Mouse (Mus musculus) gastrocnemius, postnatal 36 days (tissue): Measurements from ENCODE around the gene Celf5. TPM values are rescaled to one million over a fixed set of nuclear protein-coding genes. Genes with fewer than 3 reads are reported as not detected.

Experiments
- DNase-seq, 2 experiments: peaks; one replicate each; pipeline ENCODE4 v3.0.0; 2022
- intact Hi-C: fragments of 180-260 bp; cut with DNase I; formaldehyde crosslinking; loops from one replicate; pipeline ENCODE4 v1.15.1; 2025
- total RNA-seq, 2 experiments: library from RNA; stranded (reverse); gene quantifications; 2 replicates each; pipeline ENCODE4 v1.2.3; 2021

Celf5 gene
- total RNA-seq, 2 experiments from 2014 or later, result not detected

- intact Hi-C loops, result loop anchor here (5.0 kb wide), 1 partner anchor 103 kb away; the partner anchor contains the start of gene Tle6
- DNase-seq, result no peak
Observed at GRCm38 (mm10) chr10:81499250-81499901, 16.9 kb upstream of the Celf5 start.

- DNase-seq, result no peak
- intact Hi-C loops, result loop anchor here (5.0 kb wide), 1 partner anchor 104 kb away; the partner anchor contains the start of gene Tle6
Observed at GRCm38 (mm10) chr10:81498316-81499249, 16.1 kb upstream of the Celf5 start.

DNA sequence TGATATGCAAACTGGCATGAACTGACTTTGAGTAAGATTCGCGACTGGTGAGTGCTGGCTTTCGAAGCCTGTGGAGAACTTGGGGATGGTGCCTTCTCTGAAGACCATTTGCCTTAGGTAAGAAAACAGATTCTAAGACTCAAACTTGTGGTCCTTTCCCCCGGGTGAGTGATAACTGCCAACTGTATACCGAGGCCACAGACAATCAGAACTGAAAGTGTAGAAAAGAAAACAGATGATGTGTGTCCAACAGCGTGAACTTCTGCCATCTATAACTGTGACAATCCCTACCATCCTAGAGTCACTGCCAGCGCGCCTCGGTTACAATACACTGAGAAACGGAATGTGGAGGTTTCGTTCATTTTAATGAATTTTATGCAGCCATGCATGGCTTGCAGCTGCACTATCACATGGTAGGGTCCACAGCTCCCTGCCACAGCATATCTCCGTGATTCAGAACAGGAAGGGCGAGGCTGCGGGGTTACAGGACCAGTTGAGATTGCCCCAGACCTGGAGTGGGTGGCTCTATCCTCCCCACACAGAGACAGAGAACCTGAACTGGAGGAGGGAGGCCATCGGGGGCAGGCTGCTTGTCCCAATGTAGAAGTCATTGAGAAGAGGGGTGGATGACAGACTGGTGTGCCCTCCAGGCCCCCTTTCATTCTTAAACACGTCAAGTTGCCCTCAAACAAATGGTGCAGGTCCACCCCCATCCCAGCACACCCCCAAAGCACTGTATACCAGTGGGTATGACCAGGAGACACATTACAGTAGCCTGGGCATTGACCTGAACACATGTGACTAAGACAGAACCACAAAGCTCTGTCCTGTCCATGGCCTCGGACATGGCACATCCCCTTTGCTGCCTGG, 15.1 kb upstream of the Celf5 start:
- intact Hi-C loops, result loop anchor here (5.0 kb wide), 1 partner anchor 105 kb away; the partner anchor contains the start of gene Tle6
- no peak for DNase-seq

- DNase-seq, result no peak
- intact Hi-C loops, result loop anchor here (5.0 kb wide), 1 partner anchor 105 kb away; the partner anchor contains the start of gene Tle6
Observed at GRCm38 (mm10) chr10:81496969-81497368, 14.5 kb upstream of the Celf5 start.

- intact Hi-C loops, result loop anchor here (5.0 kb wide), 1 partner anchor 106 kb away; the partner anchor contains the start of gene Tle6
- DNase-seq, result peak; percentile 95 to 96
Observed at GRCm38 (mm10) chr10:81496264-81496901, 13.9 kb upstream of the Celf5 start, which contains the start of gene Ncln. Ncln (minus strand) TSS chr10:81496392.

DNA sequence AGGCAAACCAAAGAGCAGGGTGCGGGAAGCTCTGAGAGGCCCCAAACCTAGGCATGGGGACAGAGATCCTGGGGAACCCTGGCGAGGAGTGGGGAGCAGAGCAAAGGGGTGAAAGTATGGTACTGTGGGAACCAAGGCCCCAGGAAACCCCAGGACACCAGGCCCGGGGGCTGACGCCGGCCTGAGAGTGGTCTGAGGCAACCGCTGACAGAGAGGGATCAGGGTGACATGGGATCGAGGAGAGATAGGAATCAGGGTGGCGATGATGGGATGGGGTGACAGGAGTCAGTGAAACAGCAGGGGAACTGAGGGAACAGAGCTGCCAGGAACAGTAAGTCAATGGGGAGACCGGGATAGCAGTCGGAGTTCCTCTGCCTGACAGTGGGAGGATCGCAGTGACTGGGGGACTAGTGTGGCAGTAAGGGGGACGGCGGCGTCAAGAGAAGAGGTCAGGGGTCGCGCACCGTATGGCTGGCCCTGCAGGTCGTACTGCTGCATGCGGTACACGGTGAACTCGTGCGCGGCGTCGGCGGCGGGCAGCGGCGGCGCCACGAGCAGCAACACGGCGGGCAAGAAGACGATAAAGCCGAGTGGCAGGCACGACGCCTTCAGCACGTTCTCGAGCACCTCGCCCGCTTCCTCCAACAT, 13.2 kb upstream of the Celf5 start:
- DNase-seq, result no peak

GRCm38 (mm10) chr10:81495151-81495550, 12.6 kb upstream of the Celf5 start:
- DNase-seq, result no peak
- intact Hi-C loops, result loop anchor here (5.0 kb wide), 1 partner anchor 107 kb away; the partner anchor contains the start of gene Tle6

More for the DNA sequence above, 13.2 kb upstream of the Celf5 start:
- intact Hi-C loops, result loop anchor here (5.0 kb wide), 1 partner anchor 107 kb away; the partner anchor contains the start of gene Tle6

GRCm38 (mm10) chr10:81494260-81495041, 11.9 kb upstream of the Celf5 start:
- intact Hi-C loops, result loop anchor here (5.0 kb wide), 1 partner anchor 108 kb away; the partner anchor contains the start of gene Tle6
- DNase-seq, result no peak

DNA sequence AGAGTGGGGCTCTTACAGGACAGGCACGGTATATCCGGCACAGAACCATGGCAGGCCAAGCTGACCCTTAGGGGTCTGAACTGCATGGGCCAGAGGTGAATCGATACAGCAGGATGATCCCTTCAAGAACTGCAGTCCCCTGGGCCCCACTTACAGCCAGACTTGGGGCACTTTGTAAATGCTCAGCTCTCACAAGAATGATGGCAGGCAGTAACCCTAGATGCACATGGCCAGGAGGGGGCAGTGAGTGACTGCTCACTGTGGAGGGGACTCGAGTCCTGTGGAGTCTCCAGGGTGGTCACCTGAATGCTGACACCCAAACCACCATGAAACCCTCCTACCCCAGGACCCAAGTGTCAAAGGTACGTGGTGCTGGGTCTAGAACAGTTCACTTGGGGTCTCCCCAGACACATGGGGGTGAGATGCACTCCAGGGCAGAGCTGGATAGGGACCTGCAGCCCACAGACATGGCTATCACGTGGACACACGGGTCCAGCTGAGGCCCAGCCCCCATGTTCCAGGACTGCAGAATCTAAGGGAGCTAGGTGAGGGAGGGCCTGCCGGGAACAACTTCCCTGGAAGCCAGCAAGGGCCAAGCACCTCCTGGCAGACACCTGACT, 11.2 kb upstream of the Celf5 start:
- no peak for DNase-seq
- intact Hi-C loops, result no loop called here

- DNase-seq, result no peak
- intact Hi-C loops, result no loop called here
Observed at GRCm38 (mm10) chr10:81492606-81493240, 10.2 kb upstream of the Celf5 start.

DNA sequence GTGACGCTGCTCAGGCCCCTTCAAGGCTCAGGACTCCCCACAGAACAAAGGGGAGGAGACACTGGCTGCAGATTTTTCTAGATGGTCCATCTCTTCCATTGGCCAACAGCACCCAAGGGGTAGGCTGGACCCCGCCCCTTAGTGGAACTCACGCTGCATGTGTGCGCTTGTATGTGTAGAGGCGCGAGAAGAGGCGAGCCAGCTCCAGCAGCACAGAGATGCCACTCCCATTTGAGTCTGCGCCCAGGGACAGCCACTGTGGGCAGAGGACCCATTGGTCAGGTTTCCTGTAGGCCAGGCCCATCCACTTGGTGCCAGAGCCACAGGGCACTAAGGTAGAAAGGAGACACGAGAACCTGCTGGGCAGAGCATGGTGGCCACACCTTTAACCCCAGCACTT, 8.5 kb upstream of the Celf5 start:
- no peak for DNase-seq
- intact Hi-C loops, result no loop called here

GRCm38 (mm10) chr10:81489941-81490340, 7.4 kb upstream of the Celf5 start:
- intact Hi-C loops, result no loop called here
- no peak for DNase-seq

- no peak for DNase-seq
- intact Hi-C loops, result no loop called here
Observed at GRCm38 (mm10) chr10:81488081-81488480, 5.6 kb upstream of the Celf5 start.

DNA sequence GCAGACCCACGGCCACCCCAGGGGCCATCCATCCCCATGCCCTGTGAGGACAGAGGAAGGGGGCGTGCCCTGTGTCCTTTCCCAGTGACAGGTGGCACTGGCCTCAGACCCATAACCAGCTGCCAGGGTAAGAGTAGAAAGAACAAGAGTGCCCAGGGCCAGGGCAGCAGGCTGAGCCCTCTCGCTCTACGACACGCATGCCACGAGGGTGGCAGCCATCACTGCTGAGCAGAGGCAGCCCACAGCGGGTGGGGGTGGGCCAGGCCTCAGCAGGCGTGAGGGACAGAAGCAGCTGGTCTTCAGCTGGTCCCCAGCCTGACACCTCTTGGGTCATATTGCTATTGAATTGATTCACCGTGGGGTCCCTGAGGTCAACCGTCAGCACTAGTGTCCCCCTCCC, 4.0 kb upstream of the Celf5 start:
- intact Hi-C loops, result no loop called here
- DNase-seq, result no peak

DNA sequence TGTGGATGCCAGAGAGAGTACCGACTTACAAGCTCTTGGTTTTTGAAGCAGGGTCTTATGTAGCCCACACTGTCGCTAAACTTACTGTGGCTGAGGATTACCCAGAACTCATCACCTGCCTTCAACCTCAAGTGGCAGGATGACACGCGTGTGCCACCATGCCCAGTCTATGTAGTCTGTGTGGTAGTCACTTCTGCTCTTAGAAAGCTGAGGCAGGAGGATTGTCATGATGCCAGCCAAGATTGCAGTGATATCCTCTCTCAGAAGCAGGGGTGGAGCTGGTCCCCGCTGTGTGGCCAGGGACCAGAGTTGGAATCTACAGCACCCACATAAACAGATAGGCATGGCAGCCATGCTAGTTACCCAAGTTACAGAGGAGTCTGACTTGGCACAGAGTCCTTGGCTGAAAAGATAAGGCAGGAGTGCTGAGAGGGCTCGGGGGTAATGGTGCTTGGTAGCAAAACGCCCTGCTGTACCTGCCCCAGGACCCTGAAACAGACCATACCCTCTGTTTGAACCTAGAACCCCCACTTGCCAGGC, 3.0 kb upstream of the Celf5 start:
- no peak for DNase-seq
- intact Hi-C loops, result no loop called here

GRCm38 (mm10) chr10:81485060-81485449, 2.5 kb upstream of the Celf5 start:
- intact Hi-C loops, result no loop called here
- DNase-seq, result no peak

DNA sequence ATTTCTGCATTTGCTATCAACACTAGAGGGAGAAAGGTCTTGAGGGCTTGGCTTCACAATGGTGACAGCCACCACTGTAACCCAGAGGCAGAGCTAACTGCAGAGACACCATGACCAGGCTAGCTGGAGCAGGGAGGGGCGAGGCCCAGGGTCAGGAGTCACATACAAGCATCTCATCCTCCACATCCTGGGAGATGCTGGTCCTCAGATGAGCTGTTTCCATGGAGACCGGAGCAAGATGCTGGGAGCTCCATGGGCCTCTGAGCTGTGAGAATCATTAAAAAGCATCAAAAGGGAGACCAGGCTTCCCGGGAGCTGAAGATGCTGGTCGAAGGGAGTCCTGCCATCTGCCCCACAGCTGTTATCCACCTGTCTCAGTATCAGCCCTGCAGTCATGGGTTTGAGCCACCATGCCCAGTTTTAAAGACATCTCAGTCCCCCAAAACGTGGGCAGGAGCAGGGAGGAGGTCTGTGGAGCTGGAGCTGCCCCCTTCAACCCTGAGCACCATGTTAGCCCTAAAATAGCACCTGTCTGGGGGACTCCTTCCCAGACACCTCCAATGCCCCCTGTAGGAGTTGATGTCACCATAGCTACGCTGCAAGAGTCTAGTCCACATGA, 2.0 kb upstream of the Celf5 start:
- intact Hi-C loops, result no loop called here
- DNase-seq, result no peak
